Mouse (Mus musculus): ENCODE data around the gene Methig1. TPM values are rescaled to one million over a fixed set of nuclear protein-coding genes. Genes with fewer than 3 reads are reported as not detected.

Gene Methig1
- polyA plus RNA-seq, 2 experiments: not detected

DNA sequence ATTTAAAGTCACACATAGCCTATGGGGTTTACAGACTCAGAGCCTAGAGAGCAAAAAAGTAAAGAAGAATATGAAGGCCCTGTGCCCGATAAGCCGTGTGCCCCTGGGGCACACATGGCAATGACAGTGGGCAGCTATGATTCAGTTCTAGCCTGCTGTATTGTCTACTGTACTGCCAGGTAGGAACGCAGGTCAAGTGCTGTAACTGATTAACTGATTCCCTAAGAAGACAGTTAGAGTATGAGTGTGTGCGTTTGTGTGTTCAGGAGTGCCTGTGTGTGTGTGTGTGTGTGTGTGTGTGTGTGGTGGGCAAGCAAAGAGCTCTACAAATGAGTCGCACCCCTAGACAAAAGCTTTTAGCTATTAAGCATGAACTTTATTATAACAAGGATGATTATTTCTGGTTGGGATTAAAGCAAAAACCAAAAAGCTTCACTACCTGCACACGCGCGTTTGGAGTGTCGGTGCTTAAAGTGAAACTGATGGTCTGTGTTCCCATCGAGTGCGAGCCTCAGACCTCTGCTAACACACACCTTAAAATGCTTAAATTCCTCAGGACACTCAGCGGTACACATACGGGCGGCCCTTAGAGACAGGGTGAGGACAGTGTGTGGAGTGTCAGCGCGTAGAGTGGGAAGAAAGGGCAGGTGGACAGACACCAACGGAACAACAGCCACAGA is 34.7 kb downstream of the Methig1 start:
- Histone ChIP-seq H3K27me3 (ENCODE audit: control insufficient read depth, insufficient read depth, low read length) (no peaks in the 10 kb centered on the region), H3K27ac (replicated peaks; ENCODE audit: low read depth, low read length) (no peak overlapping the region), H3K9me3 (ENCODE audit: control insufficient read depth, low read length) (no peaks in the 10 kb centered on the region), H3K9ac (ENCODE audit: low read depth, low read length, severe bottlenecking) (no peak overlapping the region), H3K4me1 (ENCODE audit: control insufficient read depth, insufficient read depth, low read length) (no peaks in the 10 kb centered on the region), H3K36me3 (ENCODE audit: control insufficient read depth, insufficient read depth, low read length) (no peaks in the 10 kb centered on the region), H3K4me3 (replicated peaks; ENCODE audit: low read length) (no peak overlapping the region), H3K4me2 (replicated peaks; ENCODE audit: low read depth, low read length, severe bottlenecking) (no peak overlapping the region)
- ATAC-seq (ENCODE audit: low FRiP score, low read depth) (no peak), DNase-seq (ENCODE audit: low spot score) (no peak)
- no peak for TF ChIP-seq POLR2A (IDR thresholded peaks at IDR 0.05; ENCODE audit: borderline replicate concordance, extremely low read depth, insufficient read depth, insufficient read length)
- 92% methylated on average over 17 of the region's 17 CpGs for WGBS

DNA sequence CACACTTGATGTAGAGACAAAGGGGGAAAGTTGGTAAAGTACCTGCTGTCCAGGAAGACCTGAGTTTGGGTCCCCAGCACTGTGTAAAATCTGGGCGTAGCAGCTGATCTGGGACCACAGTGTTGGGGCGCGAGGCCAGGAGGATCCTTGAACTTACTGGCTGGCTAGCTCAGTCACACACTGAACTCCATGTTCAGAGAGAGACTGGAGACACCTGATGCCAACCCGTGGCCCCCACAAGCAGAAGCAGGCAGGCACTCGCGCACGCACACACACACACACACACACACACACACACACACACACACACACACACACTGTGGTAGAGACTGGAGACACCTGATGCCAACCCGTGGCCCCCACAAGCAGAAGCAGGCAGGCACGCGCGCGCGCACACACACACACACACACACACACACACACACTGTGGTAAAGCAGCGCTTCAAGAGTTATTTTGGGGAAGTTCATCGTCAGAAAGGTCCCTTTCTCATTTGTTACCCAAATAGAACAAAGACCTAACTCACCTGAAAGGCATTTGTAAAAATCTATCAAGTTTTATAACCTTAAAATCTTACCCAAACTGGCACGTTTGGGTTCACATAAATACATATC is 35.4 kb downstream of the Methig1 start:
- Histone ChIP-seq H3K27ac (replicated peaks; ENCODE audit: low read depth, low read length) (no peak overlapping the region), H3K9ac (ENCODE audit: low read depth, low read length, severe bottlenecking) (no peak overlapping the region), H3K4me2 (replicated peaks; ENCODE audit: low read depth, low read length, severe bottlenecking) (no peak overlapping the region), H3K27me3 (ENCODE audit: control insufficient read depth, insufficient read depth, low read length) (no peaks in the 10 kb centered on the region), H3K9me3 (ENCODE audit: control insufficient read depth, low read length) (no peaks in the 10 kb centered on the region), H3K36me3 (ENCODE audit: control insufficient read depth, insufficient read depth, low read length) (peaks cover 2% of the 10 kb centered on the region; the same call in 1 of the 2 replicates), H3K4me3 (replicated peaks; ENCODE audit: low read length) (no peak overlapping the region), H3K4me1 (ENCODE audit: control insufficient read depth, insufficient read depth, low read length) (no peaks in the 10 kb centered on the region)
- ATAC-seq (ENCODE audit: low FRiP score, low read depth) (no peak), DNase-seq (ENCODE audit: low spot score) (no peak)
- no peak for TF ChIP-seq POLR2A (IDR thresholded peaks at IDR 0.05; ENCODE audit: borderline replicate concordance, extremely low read depth, insufficient read depth, insufficient read length)
- 86% methylated on average over 14 of the region's 16 CpGs for WGBS

DNA sequence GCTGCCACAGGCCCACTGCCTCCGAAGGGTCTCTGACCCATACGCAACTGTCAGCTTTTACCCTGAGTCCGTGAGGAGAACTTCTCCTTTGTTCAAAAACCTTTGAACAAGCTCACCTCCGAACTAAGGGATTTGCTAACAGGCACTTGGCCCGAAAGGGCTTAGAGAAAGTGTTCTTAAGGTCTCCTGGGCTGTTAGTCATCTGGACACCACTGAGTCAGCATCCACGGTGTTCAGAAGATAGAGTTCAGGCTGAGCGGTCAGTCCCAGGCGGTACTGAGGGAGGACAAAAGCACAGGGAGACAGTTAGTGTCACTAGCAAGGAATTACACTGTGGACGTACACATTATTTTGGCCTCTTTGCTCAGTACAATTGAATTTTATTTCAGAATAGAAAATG is 35.9 kb downstream of the Methig1 start:
- H3K4me1 ChIP-seq (ENCODE audit: control insufficient read depth, insufficient read depth, low read length): no peaks in the 10 kb centered on the region
- no peak overlapping the region for H3K4me3 ChIP-seq (replicated peaks; ENCODE audit: low read length)
- WGBS: 71% methylated on average over 9 of the region's 9 CpGs
- no peak overlapping the region for H3K4me2 ChIP-seq (replicated peaks; ENCODE audit: low read depth, low read length, severe bottlenecking)
- no peak for TF ChIP-seq POLR2A (IDR thresholded peaks at IDR 0.05; ENCODE audit: borderline replicate concordance, extremely low read depth, insufficient read depth, insufficient read length)
- H3K27me3 ChIP-seq (ENCODE audit: control insufficient read depth, insufficient read depth, low read length): no peaks in the 10 kb centered on the region
- DNase-seq (ENCODE audit: low spot score) (no peak), ATAC-seq (ENCODE audit: low FRiP score, low read depth) (no peak)
- no peaks in the 10 kb centered on the region for H3K9me3 ChIP-seq (ENCODE audit: control insufficient read depth, low read length)
- H3K9ac ChIP-seq (ENCODE audit: low read depth, low read length, severe bottlenecking): no peak overlapping the region
- peaks cover 8% of the 10 kb centered on the region for H3K36me3 ChIP-seq (ENCODE audit: control insufficient read depth, insufficient read depth, low read length)
- H3K27ac ChIP-seq (replicated peaks; ENCODE audit: low read depth, low read length): no peak overlapping the region

DNA sequence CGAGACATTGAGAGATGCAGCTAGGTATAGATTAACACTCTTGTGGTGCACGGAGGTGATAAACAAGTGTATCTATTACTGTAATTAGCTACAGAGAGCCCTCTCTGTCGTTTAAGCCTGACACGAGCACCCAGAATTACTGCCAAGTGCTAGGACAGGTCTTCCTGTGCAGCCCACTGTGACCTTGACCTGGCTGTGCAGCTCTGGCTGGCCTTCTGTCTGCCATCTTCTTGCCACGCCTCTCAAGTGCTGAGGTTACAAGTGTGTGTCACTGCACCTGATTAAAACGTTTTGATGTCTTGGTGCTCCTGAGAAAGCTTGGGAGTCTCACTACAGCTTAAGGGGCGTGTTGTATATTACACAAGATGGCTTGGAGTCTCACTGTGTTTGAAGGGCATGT is 38.1 kb downstream of the Methig1 start:
- Histone ChIP-seq H3K4me2 (replicated peaks; ENCODE audit: low read depth, low read length, severe bottlenecking) (no peak overlapping the region), H3K4me1 (ENCODE audit: control insufficient read depth, insufficient read depth, low read length) (no peaks in the 10 kb centered on the region), H3K27me3 (ENCODE audit: control insufficient read depth, insufficient read depth, low read length) (no peaks in the 10 kb centered on the region), H3K9me3 (ENCODE audit: control insufficient read depth, low read length) (no peaks in the 10 kb centered on the region), H3K4me3 (replicated peaks; ENCODE audit: low read length) (no peak overlapping the region), H3K9ac (ENCODE audit: low read depth, low read length, severe bottlenecking) (no peak overlapping the region), H3K27ac (replicated peaks; ENCODE audit: low read depth, low read length) (no peak overlapping the region), H3K36me3 (ENCODE audit: control insufficient read depth, insufficient read depth, low read length) (peaks cover 29% of the 10 kb centered on the region)
- ATAC-seq (ENCODE audit: low FRiP score, low read depth) (no peak), DNase-seq (ENCODE audit: low spot score) (no peak)
- WGBS: 75% methylated on average over 7 of the region's 7 CpGs
- TF ChIP-seq POLR2A (IDR thresholded peaks at IDR 0.05; ENCODE audit: borderline replicate concordance, extremely low read depth, insufficient read depth, insufficient read length): no peak

DNA sequence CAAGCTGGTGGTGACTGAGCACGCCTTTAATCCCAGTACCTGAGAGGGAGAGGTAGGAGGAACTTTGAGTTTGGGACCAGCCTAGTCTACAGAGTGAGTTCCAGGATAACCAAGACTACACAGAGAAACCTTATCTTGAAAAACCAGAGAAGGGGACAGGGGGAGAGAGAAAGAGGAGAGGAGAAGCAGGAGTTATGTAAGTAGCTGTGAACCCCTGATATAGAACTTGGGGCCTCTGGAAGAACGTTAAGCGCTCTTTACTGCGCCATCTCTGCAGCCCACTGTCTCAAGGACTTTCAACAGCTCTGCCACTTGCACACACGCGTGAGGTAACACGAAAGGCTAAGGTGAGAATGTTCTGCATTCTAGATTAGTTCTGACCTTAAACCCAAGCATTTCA is 38.6 kb downstream of the Methig1 start:
- 92% methylated on average over 7 of the region's 7 CpGs for WGBS
- H3K4me1 ChIP-seq (ENCODE audit: control insufficient read depth, insufficient read depth, low read length): no peaks in the 10 kb centered on the region
- no peak for DNase-seq (ENCODE audit: low spot score)

More for the DNA sequence above, 38.6 kb downstream of the Methig1 start:
- no peaks in the 10 kb centered on the region for H3K9me3 ChIP-seq (ENCODE audit: control insufficient read depth, low read length)
- H3K9ac ChIP-seq (ENCODE audit: low read depth, low read length, severe bottlenecking): no peak overlapping the region
- no peak for TF ChIP-seq POLR2A (IDR thresholded peaks at IDR 0.05; ENCODE audit: borderline replicate concordance, extremely low read depth, insufficient read depth, insufficient read length)
- H3K36me3 ChIP-seq (ENCODE audit: control insufficient read depth, insufficient read depth, low read length): peaks cover 34% of the 10 kb centered on the region
- H3K27me3 ChIP-seq (ENCODE audit: control insufficient read depth, insufficient read depth, low read length): no peaks in the 10 kb centered on the region
- ATAC-seq (ENCODE audit: low FRiP score, low read depth): no peak
- H3K4me2 ChIP-seq (replicated peaks; ENCODE audit: low read depth, low read length, severe bottlenecking): no peak overlapping the region
- no peak overlapping the region for H3K27ac ChIP-seq (replicated peaks; ENCODE audit: low read depth, low read length)
- no peak overlapping the region for H3K4me3 ChIP-seq (replicated peaks; ENCODE audit: low read length)

Data from limb, embryonic 14.5 days (tissue).